ENCODE assay signal across 8 mouse cellular contexts in genomic region chr17:47174748-47175215, GRCm38 (mm10).
DNase-seq lines count a peak whose midpoint lies in the region; ATAC-seq and TF ChIP-seq lines count a peak whose summit lies in the region.

No protein-coding gene starts in this region.

- no peak overlapping the region for H3K9ac ChIP-seq in heart, embryonic 11.5 days (ENCODE audit: low read depth, low read length)
- no peak overlapping the region for H3K9ac ChIP-seq in lung, postnatal 0 days (replicated peaks; ENCODE audit: low read depth)
- no peak overlapping the region for H3K9ac ChIP-seq in stomach, embryonic 15.5 days

- TF ChIP-seq EP300 in lung, postnatal 0 days (IDR thresholded peaks at IDR 0.05) = no peak; the same call in 1 of the 2 replicates

- peaks cover 30% of the 10 kb centered on the region for H3K4me1 ChIP-seq in heart, embryonic 11.5 days (ENCODE audit: control insufficient read depth, insufficient read depth, low read length)
- peaks cover 13% of the 10 kb centered on the region for H3K4me1 ChIP-seq in lung, postnatal 0 days (ENCODE audit: insufficient read depth, low read depth, low read length)
- H3K4me1 ChIP-seq in stomach, embryonic 15.5 days = peaks cover 26% of the 10 kb centered on the region

- 20% methylated on average over 12 of the region's 12 CpGs for WGBS in heart, embryonic 11.5 days (ENCODE audit: insufficient replicate concordance)
- WGBS in lung, postnatal 0 days = 43% methylated on average over 12 of the region's 12 CpGs
- WGBS in stomach, embryonic 15.5 days = 29% methylated on average over 12 of the region's 12 CpGs

- peak overlapping the region; percentile 50 for H3K4me2 ChIP-seq in heart, embryonic 11.5 days
- peak overlapping the region; percentile 33 for H3K4me2 ChIP-seq in lung, postnatal 0 days (replicated peaks; ENCODE audit: low read depth, low read length)
- peak overlapping the region; percentile 38 for H3K4me2 ChIP-seq in stomach, embryonic 15.5 days

- no peaks in the 10 kb centered on the region for H3K9me3 ChIP-seq in heart, embryonic 11.5 days (replicated peaks; ENCODE audit: control insufficient read depth, low read length)
- H3K9me3 ChIP-seq in lung, postnatal 0 days (ENCODE audit: low read length) = no peaks in the 10 kb centered on the region
- no peaks in the 10 kb centered on the region for H3K9me3 ChIP-seq in stomach, embryonic 15.5 days

- no peaks in the 10 kb centered on the region for H3K36me3 ChIP-seq in heart, embryonic 11.5 days (ENCODE audit: control insufficient read depth, insufficient read depth, low read length)
- no peaks in the 10 kb centered on the region for H3K36me3 ChIP-seq in lung, postnatal 0 days (ENCODE audit: insufficient read depth, low read length)
- no peaks in the 10 kb centered on the region for H3K36me3 ChIP-seq in stomach, embryonic 15.5 days

- peak overlapping the region; percentile 32 for H3K4me3 ChIP-seq in heart, embryonic 11.5 days (ENCODE audit: low read depth, low read length)
- peak overlapping the region; percentile 24; the same call in 1 of the 2 replicates for H3K4me3 ChIP-seq in lung, postnatal 0 days (ENCODE audit: low read depth, low read length)
- H3K4me3 ChIP-seq in stomach, embryonic 15.5 days (replicated peaks) = peak overlapping the region; percentile 27

- H3K27me3 ChIP-seq in heart, embryonic 11.5 days (ENCODE audit: control insufficient read depth, insufficient read depth, low read length) = no peaks in the 10 kb centered on the region
- H3K27me3 ChIP-seq in lung, postnatal 0 days (replicated peaks; ENCODE audit: insufficient read depth, low read length) = no peaks in the 10 kb centered on the region
- no peaks in the 10 kb centered on the region for H3K27me3 ChIP-seq in stomach, embryonic 15.5 days (replicated peaks)

- no peak for TF ChIP-seq CTCF in lung, postnatal 0 days (IDR thresholded peaks at IDR 0.05)

- H3K27ac ChIP-seq in heart, embryonic 11.5 days (ENCODE audit: low read depth, low read length) = peak overlapping the region; percentile 62
- H3K27ac ChIP-seq in lung, postnatal 0 days (ENCODE audit: low read length) = peak overlapping the region; percentile 61
- peak overlapping the region; percentile 63; the same call in 1 of the 2 replicates for H3K27ac ChIP-seq in stomach, embryonic 15.5 days

- ATAC-seq in heart, embryonic 11.5 days (replicated peaks; ENCODE audit: insufficient number of reproducible peaks, low FRiP score, low TSS enrichment) = peak; percentile 83
- peak; percentile 93 for ATAC-seq in lung, postnatal 0 days
- peak; percentile 77 for ATAC-seq in stomach, embryonic 15.5 days (ENCODE audit: insufficient read depth, low FRiP score, low read depth)

- peak; percentile 47 to 53 for DNase-seq in cerebellum, postnatal 14 days
- no peak for DNase-seq in cerebellum, adult 11 months
- DNase-seq in adrenal gland, postnatal 36 days = peak; percentile 91 to 92
- DNase-seq in kidney, postnatal 25 days = peak; percentile 86 to 93
- peak; percentile 95 for DNase-seq in lung, postnatal 0 days (ENCODE audit: low spot score)
- DNase-seq in B cell, adult 2 months = no peak

Comparison
In these comparisons a context has a peak if more than half of its experiments do, and no peak if none do; other contexts are left out.
1. DNase-seq: peak in cerebellum, postnatal 14 days (2 of 2), adrenal gland, postnatal 36 days (2 of 2), kidney, postnatal 25 days (2 of 2) and lung, postnatal 0 days (single experiment); none in cerebellum, adult 11 months (single experiment) and B cell, adult 2 months (0 of 2).
2. Peak in every context shown above with its lines, with median percentiles within 50 percentile points of each other: ATAC-seq, H3K27ac ChIP-seq, H3K4me2 ChIP-seq and H3K4me3 ChIP-seq.